Comparison of ENCODE assay signal across 9 mouse cellular contexts in the genomic region with DNA sequence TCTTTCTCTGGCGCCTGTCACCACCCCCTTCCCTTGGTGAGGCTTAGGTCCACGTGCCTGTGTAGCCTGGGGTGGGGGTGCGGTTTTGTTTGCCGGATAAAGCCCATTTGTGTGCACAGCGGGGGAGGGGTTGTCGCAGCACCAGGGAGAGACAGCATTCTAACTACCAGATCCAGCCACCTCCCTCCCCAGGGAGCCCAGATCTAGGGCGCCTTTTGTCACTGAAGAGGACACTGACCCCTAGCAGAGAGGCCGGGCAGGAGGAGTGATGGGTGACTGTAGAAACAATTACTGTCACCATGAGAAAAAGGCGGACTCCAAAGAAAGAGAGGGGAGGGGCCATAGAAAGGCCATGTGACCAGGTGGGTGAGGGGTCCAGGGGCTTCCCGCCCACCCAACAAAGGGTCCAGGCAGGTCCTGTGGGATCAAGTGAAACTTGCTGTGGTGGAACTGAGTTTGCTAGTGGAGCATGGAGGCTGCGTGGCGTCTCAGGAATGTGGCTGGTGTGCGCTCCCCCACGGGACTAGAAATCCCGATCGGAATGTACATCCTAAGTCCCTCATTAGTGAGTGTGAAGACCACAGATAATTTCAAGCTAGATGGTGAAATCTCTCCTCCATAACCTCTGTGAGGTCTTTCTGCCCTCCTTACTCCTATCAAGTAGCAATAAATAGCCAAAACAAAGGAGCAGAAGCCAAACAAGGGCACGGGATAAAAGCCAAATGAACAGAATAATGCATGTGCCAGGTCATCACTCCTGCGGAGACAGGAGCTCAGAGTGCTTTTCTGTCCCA. TPM values are rescaled to one million over a fixed set of nuclear protein-coding genes. Genes with fewer than 3 reads are reported as not detected.
DNase-seq lines count a peak whose midpoint lies in the region; ATAC-seq and TF ChIP-seq lines count a peak whose summit lies in the region.
"Had no signal": no experiment of that assay in that cellular context is flagged by ENCODE, and none has a peak within 500 bp of the region (broad histone marks: within the 10 kb centered on the region; RNA-seq: fewer than 3 reads in every experiment).

No protein-coding gene starts in this region.

- peak; percentile 62 for ATAC-seq in intestine, embryonic 15.5 days
- peak; percentile 70 for ATAC-seq in liver, embryonic 16.5 days (ENCODE audit: low read depth)
- ATAC-seq in neural tube, embryonic 14.5 days (ENCODE audit: low read depth) = peak; percentile 42

- H3K36me3 ChIP-seq in intestine, embryonic 15.5 days = no peaks in the 10 kb centered on the region
- no peaks in the 10 kb centered on the region for H3K36me3 ChIP-seq in liver, embryonic 16.5 days (ENCODE audit: control insufficient read depth, insufficient read depth)
- no peaks in the 10 kb centered on the region for H3K36me3 ChIP-seq in neural tube, embryonic 14.5 days (ENCODE audit: control insufficient read depth, insufficient read depth, low read length)

- peak; percentile 49 for DNase-seq in gastrocnemius, adult 2 months
- no peak for DNase-seq in gastrocnemius, adult 8-10 months (ENCODE audit: low spot score in 2 of 2)
- DNase-seq in ZHBTc4 (ENCODE audit: low read depth, low spot score) = peak; percentile 93
- peak; percentile 76 for DNase-seq in forelimb bud, embryonic 11.5 days (ENCODE audit: low read depth, low spot score)
- no peak for DNase-seq in urinary bladder, adult 18-20 months (ENCODE audit: low spot score in 2 of 2)

- H3K4me2 ChIP-seq in intestine, embryonic 15.5 days (replicated peaks) = peak overlapping the region; percentile 62
- peak overlapping the region; percentile 52 for H3K4me2 ChIP-seq in liver, embryonic 16.5 days (ENCODE audit: low read depth, low read length)
- peak overlapping the region; percentile 62 for H3K4me2 ChIP-seq in neural tube, embryonic 14.5 days (ENCODE audit: low read depth, low read length)

- no peak for TF ChIP-seq CTCF in gastrocnemius, adult 2 months (IDR thresholded peaks at IDR 0.05)

- H3K4me1 ChIP-seq in intestine, embryonic 15.5 days (replicated peaks) = peaks cover 24% of the 10 kb centered on the region
- peaks cover 7% of the 10 kb centered on the region for H3K4me1 ChIP-seq in liver, embryonic 16.5 days (ENCODE audit: control insufficient read depth, low read depth, low read length)
- H3K4me1 ChIP-seq in neural tube, embryonic 14.5 days (ENCODE audit: control insufficient read depth, insufficient read depth, low read length) = peaks cover 9% of the 10 kb centered on the region

- peak overlapping the region; percentile 14; the same call in 1 of the 2 replicates for H3K9ac ChIP-seq in intestine, embryonic 15.5 days
- 0 out of 2 replicates have a peak overlapping the region, but pooled peaks have one; percentile 18 for H3K9ac ChIP-seq in liver, embryonic 16.5 days (ENCODE audit: low read depth, low read length)
- peak overlapping the region; percentile 26; the same call in 1 of the 2 replicates for H3K9ac ChIP-seq in neural tube, embryonic 14.5 days (replicated peaks; ENCODE audit: low read depth, low read length)

- intact Hi-C loops in gastrocnemius, adult 2 months (cut with DNase I) = no loop called here

- 0 out of 2 replicates have a peak, but pooled peaks cover 3% of the 10 kb centered on the region for H3K27me3 ChIP-seq in intestine, embryonic 15.5 days (replicated peaks)
- H3K27me3 ChIP-seq in liver, embryonic 16.5 days (ENCODE audit: control insufficient read depth, insufficient read depth, low read depth, low read length) = peaks cover 58% of the 10 kb centered on the region
- no peaks in the 10 kb centered on the region for H3K27me3 ChIP-seq in neural tube, embryonic 14.5 days (ENCODE audit: control insufficient read depth, insufficient read depth, low read length)

- H3K4me3 ChIP-seq in gastrocnemius, adult 2 months = peak overlapping the region; percentile 80
- peak overlapping the region; percentile 29 for H3K4me3 ChIP-seq in intestine, embryonic 15.5 days (replicated peaks)
- H3K4me3 ChIP-seq in liver, embryonic 16.5 days (ENCODE audit: low read depth, low read length) = peak overlapping the region; percentile 36
- peak overlapping the region; percentile 27 for H3K4me3 ChIP-seq in neural tube, embryonic 14.5 days (ENCODE audit: low read depth, low read length)

- H3K9me3 ChIP-seq in intestine, embryonic 15.5 days = no peaks in the 10 kb centered on the region
- no peaks in the 10 kb centered on the region for H3K9me3 ChIP-seq in liver, embryonic 16.5 days (replicated peaks; ENCODE audit: control insufficient read depth, low read length)
- H3K9me3 ChIP-seq in neural tube, embryonic 14.5 days (ENCODE audit: control insufficient read depth, low read length) = no peaks in the 10 kb centered on the region

- under 1% methylated on average over 18 of the region's 18 CpGs for WGBS in intestine, embryonic 15.5 days
- WGBS in liver, embryonic 16.5 days (ENCODE audit: insufficient replicate concordance) = under 1% methylated on average over 18 of the region's 18 CpGs
- WGBS in neural tube, embryonic 14.5 days = 1% methylated on average over 18 of the region's 18 CpGs

- peak overlapping the region; percentile 87 for H3K27ac ChIP-seq in gastrocnemius, adult 2 months
- no peak overlapping the region for H3K27ac ChIP-seq in intestine, embryonic 15.5 days
- peak overlapping the region; percentile 81 for H3K27ac ChIP-seq in liver, embryonic 16.5 days (ENCODE audit: low read length)
- H3K27ac ChIP-seq in neural tube, embryonic 14.5 days (ENCODE audit: low read depth, low read length) = no peak overlapping the region
- H3K27ac ChIP-seq: macrophage had no signal

RNA-seq across cellular contexts. Expression of a gene that starts 0.9 kb away (rescaled TPM):
- total RNA-seq in gastrocnemius, adult 2 months (2021) = 100 to 1,000 TPM in 1 of 2 experiments, 10 to 100 TPM in 1; 81.2 to 115 TPM
- total RNA-seq in gastrocnemius, adult 8-10 months (2022) = 100 to 1,000 TPM in 1 of 4 experiments, 10 to 100 TPM in 3; 41.8 to 112 (median 61.1) TPM
- 1.5 and 1.9 TPM in 2 replicates for polyA plus RNA-seq in intestine, embryonic 15.5 days (2015; fragmentation: Nextera tagmentation; extraction: Ambion mirVana)
- 14.6 and 15.4 TPM in 2 replicates for polyA plus RNA-seq in liver, embryonic 16.5 days (2015; fragmentation: Nextera tagmentation; extraction: Ambion mirVana)
- polyA plus RNA-seq in neural tube, embryonic 14.5 days (2014; fragmentation: Nextera tagmentation; extraction: Ambion mirVana) = 0.12 and 0.89 TPM in 2 replicates
- polyA plus RNA-seq: macrophage had no signal

RNA-seq across cellular contexts. Expression of a gene that starts 11.6 kb away (rescaled TPM):
- total RNA-seq in gastrocnemius, adult 2 months (2021) = 10 to 100 TPM; 41.0 to 50.3 TPM
- total RNA-seq in gastrocnemius, adult 8-10 months (2022) = 10 to 100 TPM; 44.6 to 48.2 (median 47.8) TPM
- 38.3 and 38.8 TPM in 2 replicates for polyA plus RNA-seq in intestine, embryonic 15.5 days (2015; fragmentation: Nextera tagmentation; extraction: Ambion mirVana)
- 10.9 and 12.6 TPM in 2 replicates for polyA plus RNA-seq in liver, embryonic 16.5 days (2015; fragmentation: Nextera tagmentation; extraction: Ambion mirVana)
- 27.3 and 35.4 TPM in 2 replicates for polyA plus RNA-seq in neural tube, embryonic 14.5 days (2014; fragmentation: Nextera tagmentation; extraction: Ambion mirVana)

RNA-seq across cellular contexts. Expression of a gene that starts 13.5 kb away (rescaled TPM):
- 1 to 10 TPM; 1.4 to 2.1 TPM for total RNA-seq in gastrocnemius, adult 2 months (2021)
- 1 to 10 TPM; 1.1 to 2.1 (median 1.5) TPM for total RNA-seq in gastrocnemius, adult 8-10 months (2022)
- polyA plus RNA-seq in intestine, embryonic 15.5 days (2015; fragmentation: Nextera tagmentation; extraction: Ambion mirVana) = 21.3 and 22.9 TPM in 2 replicates
- 5.5 and 6.8 TPM in 2 replicates for polyA plus RNA-seq in liver, embryonic 16.5 days (2015; fragmentation: Nextera tagmentation; extraction: Ambion mirVana)
- polyA plus RNA-seq in neural tube, embryonic 14.5 days (2014; fragmentation: Nextera tagmentation; extraction: Ambion mirVana) = 12.3 and 25.0 TPM in 2 replicates

RNA-seq across cellular contexts. Expression of a gene that starts 23.3 kb away (rescaled TPM):
- 1 to 10 TPM; 2.7 to 9.3 TPM for total RNA-seq in gastrocnemius, adult 2 months (2021)
- 10 to 100 TPM in 3 of 4 experiments, 1 to 10 TPM in 1; 9.4 to 22.7 (median 15.7) TPM for total RNA-seq in gastrocnemius, adult 8-10 months (2022)
- polyA plus RNA-seq in intestine, embryonic 15.5 days (2015; fragmentation: Nextera tagmentation; extraction: Ambion mirVana) = 5.6 and 5.8 TPM in 2 replicates
- 0.78 and 1.1 TPM in 2 replicates for polyA plus RNA-seq in liver, embryonic 16.5 days (2015; fragmentation: Nextera tagmentation; extraction: Ambion mirVana)
- 3.3 and 4.6 TPM in 2 replicates for polyA plus RNA-seq in neural tube, embryonic 14.5 days (2014; fragmentation: Nextera tagmentation; extraction: Ambion mirVana)

RNA-seq across cellular contexts. Expression of a gene that starts 23.7 kb away (rescaled TPM):
- total RNA-seq in gastrocnemius, adult 2 months (2021) = 10 to 100 TPM; 76.4 to 89.9 TPM
- total RNA-seq in gastrocnemius, adult 8-10 months (2022) = 100 to 1,000 TPM in 1 of 4 experiments, 10 to 100 TPM in 3; 76.8 to 106 (median 90.5) TPM
- polyA plus RNA-seq in intestine, embryonic 15.5 days (2015; fragmentation: Nextera tagmentation; extraction: Ambion mirVana) = 149 and 178 TPM in 2 replicates
- polyA plus RNA-seq in liver, embryonic 16.5 days (2015; fragmentation: Nextera tagmentation; extraction: Ambion mirVana) = 118 and 125 TPM in 2 replicates
- polyA plus RNA-seq in neural tube, embryonic 14.5 days (2014; fragmentation: Nextera tagmentation; extraction: Ambion mirVana) = 36.5 and 55.8 TPM in 2 replicates

Comparison
In these comparisons a context has a peak if more than half of its experiments do, and no peak if none do; other contexts are left out.
1. DNase-seq: peak in gastrocnemius, adult 2 months (single experiment), ZHBTc4 (single experiment) and forelimb bud, embryonic 11.5 days (single experiment); none in gastrocnemius, adult 8-10 months (0 of 2) and urinary bladder, adult 18-20 months (0 of 2).
2. H3K27ac ChIP-seq: peak in gastrocnemius, adult 2 months (single experiment) and liver, embryonic 16.5 days (single experiment); none in intestine, embryonic 15.5 days (single experiment) and neural tube, embryonic 14.5 days (single experiment).
3. H3K4me3 ChIP-seq: peak in every context shown above with its lines; median percentile 80 in gastrocnemius, adult 2 months; 36 in liver, embryonic 16.5 days; 29 in intestine, embryonic 15.5 days; 27 in neural tube, embryonic 14.5 days.
4. Peak in every context shown above with its lines, with median percentiles within 50 percentile points of each other: ATAC-seq, H3K4me2 ChIP-seq and H3K9ac ChIP-seq.